Mouse (Mus musculus) C2C12 (cell line): ENCODE measurements around the gene Chd1.

Source experiments
- CEBPB ChIP-seq: IDR thresholded peaks from one replicate; pipeline ENCODE4 v1.6.1; 2011; ENCODE audit warnings: low read depth, mild to moderate bottlenecking, control low read depth, moderate library complexity
- CTCF ChIP-seq: IDR thresholded peaks from one replicate; pipeline ENCODE4 v1.5.1; 2011; ENCODE audit not compliant: control insufficient read depth, insufficient read depth, insufficient read length
- MAX ChIP-seq: IDR thresholded peaks from one replicate; pipeline ENCODE4 v1.6.1; 2011; ENCODE audit warnings: mild to moderate bottlenecking, control low read depth
- USF1 ChIP-seq: IDR thresholded peaks from one replicate; pipeline ENCODE4 v1.6.1; 2011; ENCODE audit warnings: low read depth, mild to moderate bottlenecking, control low read depth, moderate library complexity

DNA sequence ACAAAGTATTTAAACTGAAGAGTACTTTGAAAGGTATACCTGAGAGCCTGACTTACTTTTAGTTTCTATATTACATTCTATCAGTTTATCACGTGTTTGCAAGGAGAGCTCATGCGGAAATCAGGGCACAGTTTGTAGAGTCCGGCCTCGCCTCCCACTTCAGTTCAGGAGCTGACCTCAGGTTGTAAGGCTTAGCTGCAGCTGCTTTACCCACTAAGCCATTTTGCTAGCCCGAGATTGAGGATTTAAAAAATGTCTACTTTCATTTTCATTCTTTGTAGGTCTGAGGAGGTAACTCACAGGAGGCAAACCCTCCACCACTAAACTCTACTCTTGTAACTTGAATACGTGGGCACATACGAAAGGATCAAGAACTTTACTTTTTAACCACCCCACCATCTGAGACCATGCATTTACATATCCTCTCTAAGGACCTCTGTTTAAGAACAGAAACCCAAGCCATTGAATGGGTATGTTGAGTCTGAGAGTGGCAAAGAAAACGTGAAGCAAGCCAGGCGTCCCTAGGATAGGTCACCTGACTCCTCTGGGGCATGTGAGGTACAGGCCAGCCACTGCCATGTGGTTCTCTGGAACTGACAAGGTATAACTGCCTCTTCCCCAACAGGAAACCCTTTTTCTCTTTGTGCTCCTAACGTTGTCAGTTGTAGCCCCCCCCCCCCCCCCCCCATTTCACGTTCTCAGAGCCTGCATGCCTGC lies 111.8 kb downstream of the Chd1 start:
- TF ChIP-seq CTCF = no peak
- TF ChIP-seq CEBPB = no peak
- TF ChIP-seq USF1 = no peak
- TF ChIP-seq MAX = no peak
